30 mouse cellular contexts compared by ENCODE assay signal in genomic region chr2:156850505-156850904, GRCm38 (mm10). TPM values are rescaled to one million over a fixed set of nuclear protein-coding genes. Genes with fewer than 3 reads are reported as not detected.
DNase-seq lines count a peak whose midpoint lies in the region; ATAC-seq and TF ChIP-seq lines count a peak whose summit lies in the region.
"Had no signal": no experiment of that assay in that cellular context is flagged by ENCODE, and none has a peak within 500 bp of the region (broad histone marks: within the 10 kb centered on the region; RNA-seq: fewer than 3 reads in every experiment).

No protein-coding gene starts in this region.

- H3K36me3 ChIP-seq in liver, adult 2 months (ENCODE audit: control insufficient read depth, insufficient read depth, low read length): no peaks in the 10 kb centered on the region
- peaks cover 84% of the 10 kb centered on the region for H3K36me3 ChIP-seq in liver, embryonic 12.5 days

- H3K79me2 ChIP-seq in liver, adult 2 months (ENCODE audit: control insufficient read depth, insufficient read depth, low read length): no peaks in the 10 kb centered on the region

- no peak overlapping the region for H3K4me3 ChIP-seq in liver, adult 2 months (ENCODE audit: insufficient read depth, low read depth, low read length)
- H3K4me3 ChIP-seq in liver, embryonic 12.5 days: no peak overlapping the region
- H3K4me3 ChIP-seq: embryonic facial prominence, embryonic 12.5 days; heart, adult 2 months; lung, embryonic 15.5 days; megakaryocyte, embryonic 14.5 days; midbrain, embryonic 13.5 days; neural tube, embryonic 15.5 days had no signal

- no peak overlapping the region for H3K4me2 ChIP-seq in liver, embryonic 12.5 days
- H3K4me2 ChIP-seq: embryonic facial prominence, embryonic 12.5 days; lung, embryonic 15.5 days; midbrain, embryonic 13.5 days; neural tube, embryonic 15.5 days had no signal

- no peaks in the 10 kb centered on the region for H3K27me3 ChIP-seq in liver, adult 2 months (ENCODE audit: control insufficient read depth, insufficient read depth, low read length)
- no peaks in the 10 kb centered on the region for H3K27me3 ChIP-seq in liver, embryonic 12.5 days (replicated peaks)
- H3K27me3 ChIP-seq: embryonic facial prominence, embryonic 12.5 days; lung, embryonic 15.5 days; midbrain, embryonic 13.5 days; neural tube, embryonic 15.5 days; Patski had no signal

- H3K4me1 ChIP-seq in liver, adult 2 months (ENCODE audit: control insufficient read depth, insufficient read depth, low read length): 0 out of 2 replicates have a peak, but pooled peaks cover 3% of the 10 kb centered on the region
- H3K4me1 ChIP-seq in liver, embryonic 12.5 days: peaks cover 13% of the 10 kb centered on the region

- 27% methylated on average over 5 of the region's 5 CpGs for WGBS in liver, adult 2 months
- 82% methylated on average over 5 of the region's 5 CpGs for WGBS in liver, embryonic 12.5 days (ENCODE audit: insufficient replicate concordance)

- H3K9ac ChIP-seq in liver, adult 2 months (ENCODE audit: low read depth, low read length): no peak overlapping the region
- no peak overlapping the region for H3K9ac ChIP-seq in liver, embryonic 12.5 days
- H3K9ac ChIP-seq: embryonic facial prominence, embryonic 12.5 days; lung, embryonic 15.5 days; midbrain, embryonic 13.5 days; neural tube, embryonic 15.5 days had no signal

- no peak for ATAC-seq in liver, embryonic 12.5 days
- peak; percentile 46 for ATAC-seq in megakaryocyte progenitor cell, adult 5-6 weeks (replicated peaks; ENCODE audit: poor library complexity)
- ATAC-seq in frontal cortex, adult (ENCODE audit: low TSS enrichment): no peak
- ATAC-seq: forebrain, embryonic 14.5 days; hindbrain, embryonic 16.5 days; midbrain, embryonic 13.5 days; Patski had no signal

- no peaks in the 10 kb centered on the region for H3K9me3 ChIP-seq in liver, embryonic 12.5 days (replicated peaks)
- H3K9me3 ChIP-seq: embryonic facial prominence, embryonic 12.5 days; lung, embryonic 15.5 days; megakaryocyte, embryonic 14.5 days; midbrain, embryonic 13.5 days; neural tube, embryonic 15.5 days had no signal

- peak; percentile 68 for DNase-seq in liver, adult 2 months (ENCODE audit: extremely low read depth, low read depth, low spot score)
- DNase-seq in lung, postnatal 25 days (ENCODE audit: low spot score): peak; percentile 24
- DNase-seq in lung, postnatal 36 days: no peak
- peak; percentile 27 for DNase-seq in yolk sac, embryonic 10.5 days (ENCODE audit: low spot score)
- DNase-seq in retina, postnatal 1 day: no peak
- DNase-seq: adrenal gland, postnatal 14 days; cerebellum, adult 11-12 months; cerebellum, adult 9-11 months; embryo, embryonic 11 days; gastrocnemius, postnatal 36 days; heart, adult 2 months; heart, postnatal 14 days; kidney, adult 9 months; kidney, postnatal 10 days; layer of hippocampus, postnatal 36 days; left cerebral cortex, postnatal 4 days; thymus, adult 18-20 months; thymus, postnatal 25 days had no signal

- TF ChIP-seq CTCF in liver, adult 2 months (IDR thresholded peaks at IDR 0.05; ENCODE audit: low read depth, low read length): no peak

- no peak for TF ChIP-seq POLR2A in liver, adult 2 months (IDR thresholded peaks at IDR 0.05; ENCODE audit: extremely low read depth, insufficient read depth, low read length)

- no peak overlapping the region for H3K27ac ChIP-seq in liver, adult 2 months (replicated peaks; ENCODE audit: insufficient read depth, low read depth, low read length)
- no peak overlapping the region for H3K27ac ChIP-seq in liver, embryonic 12.5 days
- H3K27ac ChIP-seq: embryonic facial prominence, embryonic 12.5 days; heart, adult 2 months; lung, embryonic 15.5 days; midbrain, embryonic 13.5 days; neural tube, embryonic 15.5 days had no signal

RNA-seq across cellular contexts. Expression of gene 4930518I15Rik, which starts 7.2 kb away (rescaled TPM):
- 1.1 and 2.1 TPM in 2 replicates for total RNA-seq in liver, adult 2 months (2014; rRNA removed)
- 0.17 and 0.55 TPM in 2 replicates for polyA plus RNA-seq in liver, adult 2 months (2012; rRNA removed)
- 2.5 and 2.7 TPM in 2 replicates for polyA plus RNA-seq in liver, embryonic 12.5 days (2016; fragmentation: Nextera tagmentation; extraction: Ambion mirVana)
- 0.42 and 3.0 TPM in 2 replicates for total RNA-seq in megakaryocyte progenitor cell, adult 5-6 weeks (2015)
- 1.2 TPM in 1 of 2 replicates, not detected in the other for total RNA-seq in megakaryocyte progenitor cell, adult 5-6 weeks (2017)

RNA-seq across cellular contexts. Expression of gene Tgif2, which starts 10.7 kb away (rescaled TPM):
- total RNA-seq in liver, adult 2 months (2014; rRNA removed): 0.28 and 0.67 TPM in 2 replicates
- 0.65 and 0.77 TPM in 2 replicates for polyA plus RNA-seq in liver, adult 2 months (2012; rRNA removed)
- 15.4 and 16.2 TPM in 2 replicates for polyA plus RNA-seq in liver, embryonic 12.5 days (2016; fragmentation: Nextera tagmentation; extraction: Ambion mirVana)
- 7.2 and 7.9 TPM in 2 replicates for total RNA-seq in megakaryocyte progenitor cell, adult 5-6 weeks (2015)
- total RNA-seq in megakaryocyte progenitor cell, adult 5-6 weeks (2017): 10.7 and 12.5 TPM in 2 replicates

RNA-seq across cellular contexts. Expression of gene Rab5if, which starts 12.4 kb away (rescaled TPM):
- total RNA-seq in liver, adult 2 months (2014; rRNA removed): 149 and 196 TPM in 2 replicates
- 122 and 142 TPM in 2 replicates for polyA plus RNA-seq in liver, adult 2 months (2012; rRNA removed)
- 250 and 266 TPM in 2 replicates for polyA plus RNA-seq in liver, embryonic 12.5 days (2016; fragmentation: Nextera tagmentation; extraction: Ambion mirVana)
- 377 and 404 TPM in 2 replicates for total RNA-seq in megakaryocyte progenitor cell, adult 5-6 weeks (2015)
- total RNA-seq in megakaryocyte progenitor cell, adult 5-6 weeks (2017): 204 and 210 TPM in 2 replicates

RNA-seq across cellular contexts. Expression of gene Sla2, which starts 36.5 kb away (rescaled TPM):
- 0.09 and 0.13 TPM in 2 replicates for total RNA-seq in liver, adult 2 months (2014; rRNA removed)
- 0.10 and 0.20 TPM in 2 replicates for polyA plus RNA-seq in liver, adult 2 months (2012; rRNA removed)
- 6.2 and 7.1 TPM in 2 replicates for polyA plus RNA-seq in liver, embryonic 12.5 days (2016; fragmentation: Nextera tagmentation; extraction: Ambion mirVana)
- 0.10 and 0.57 TPM in 2 replicates for total RNA-seq in megakaryocyte progenitor cell, adult 5-6 weeks (2015)
- total RNA-seq in megakaryocyte progenitor cell, adult 5-6 weeks (2017): 0.37 and 0.92 TPM in 2 replicates
- total RNA-seq: gastrocnemius, adult 18-20 months; heart, adult 2 months had no signal

Comparison
In these comparisons a context has a peak if more than half of its experiments do, and no peak if none do; other contexts are left out.
1. DNase-seq: peak in liver, adult 2 months (single experiment), lung, postnatal 25 days (single experiment) and yolk sac, embryonic 10.5 days (single experiment); none in lung, postnatal 36 days (single experiment) and retina, postnatal 1 day (single experiment).